Mouse (Mus musculus): ENCODE measurements at regions not wholly inside any gene's neighbourhood (a gene's known extent, or its start where the extent isn't known, plus 50 kb on each side); places are given as distances from the start of the nearest gene placed in this dataset.

- no peak for DNase-seq
Observed at GRCm38 (mm10) chr10:21672171-21672570, 79.2 kb downstream of the 1700020N01Rik start.

GRCm38 (mm10) chr10:21672666-21673065 is 79.7 kb downstream of the 1700020N01Rik start:
- DNase-seq: no peak

- no peak for DNase-seq
Observed at GRCm38 (mm10) chr10:21673831-21674230, 80.9 kb downstream of the 1700020N01Rik start.

DNA sequence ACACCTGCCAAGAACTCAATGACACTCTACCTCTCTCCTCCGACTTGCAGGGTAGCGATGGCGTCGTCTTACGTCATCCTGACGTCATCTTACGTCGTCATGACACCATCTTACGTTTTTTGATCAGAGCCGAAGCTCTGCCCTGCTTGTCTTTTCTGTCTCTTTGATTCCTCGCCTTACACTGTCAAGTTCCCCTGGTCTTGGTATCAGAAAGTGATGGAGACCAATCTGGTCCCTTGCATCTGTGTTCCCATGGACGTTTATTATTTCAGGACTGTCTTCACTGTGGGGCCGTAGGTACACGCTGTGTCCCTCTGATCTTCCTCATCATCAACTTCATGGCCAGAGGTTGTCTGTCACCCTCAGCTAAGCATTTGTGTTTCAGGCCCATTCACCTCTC is 82.8 kb downstream of the 1700020N01Rik start:
- no peak for DNase-seq

DNA sequence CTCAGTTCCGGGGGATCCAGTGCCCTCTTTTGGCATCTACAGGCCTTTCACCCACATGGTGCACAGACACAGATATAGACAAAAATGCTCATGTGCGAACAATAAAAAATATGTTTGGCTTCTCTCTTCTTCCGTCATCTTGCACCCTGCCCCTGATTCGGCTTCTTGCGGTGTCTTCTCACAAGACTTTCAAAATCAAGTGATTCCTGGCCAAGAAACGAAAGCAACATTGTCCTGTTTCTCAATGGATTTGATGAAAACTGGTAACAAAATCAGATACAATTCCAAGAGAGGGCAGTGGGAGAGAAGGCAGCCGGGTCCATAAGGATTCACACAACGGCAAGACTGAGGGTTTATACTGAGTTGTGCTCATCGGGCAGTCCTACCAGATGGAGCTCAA is 85.0 kb downstream of the 1700020N01Rik start:
- no peak for DNase-seq

- DNase-seq: no peak
Observed at GRCm38 (mm10) chr10:21678372-21678771, 85.4 kb downstream of the 1700020N01Rik start.

- DNase-seq: no peak
Observed at GRCm38 (mm10) chr10:21678811-21679451, 86.0 kb downstream of the 1700020N01Rik start.

- DNase-seq: no peak
Observed at GRCm38 (mm10) chr10:21680789-21681188, 87.8 kb downstream of the 1700020N01Rik start.

GRCm38 (mm10) chr10:21684286-21685013 is 91.5 kb downstream of the 1700020N01Rik start:
- DNase-seq: no peak

GRCm38 (mm10) chr10:21685122-21685798 is 92.3 kb downstream of the 1700020N01Rik start:
- peak; percentile 48 for DNase-seq

DNA sequence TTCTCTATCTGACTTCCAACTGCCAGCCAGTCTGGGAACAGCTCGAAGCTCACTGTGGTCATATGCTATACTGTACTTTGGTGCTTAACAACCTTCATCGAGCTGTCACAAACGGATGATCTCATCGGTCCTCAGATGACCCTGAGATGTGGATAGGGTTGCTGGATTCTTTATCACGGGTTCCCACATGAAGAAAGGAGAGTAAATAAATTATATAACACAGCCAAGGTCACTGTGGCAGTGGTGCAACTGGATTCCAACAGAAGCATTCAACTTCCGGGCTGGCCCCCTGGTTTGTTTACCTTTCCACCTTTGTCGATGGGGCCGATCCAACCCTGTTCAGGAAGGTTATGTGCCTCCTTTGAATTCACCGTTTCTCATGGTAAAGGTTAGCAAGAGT is 93.1 kb downstream of the 1700020N01Rik start:
- DNase-seq: no peak

DNA sequence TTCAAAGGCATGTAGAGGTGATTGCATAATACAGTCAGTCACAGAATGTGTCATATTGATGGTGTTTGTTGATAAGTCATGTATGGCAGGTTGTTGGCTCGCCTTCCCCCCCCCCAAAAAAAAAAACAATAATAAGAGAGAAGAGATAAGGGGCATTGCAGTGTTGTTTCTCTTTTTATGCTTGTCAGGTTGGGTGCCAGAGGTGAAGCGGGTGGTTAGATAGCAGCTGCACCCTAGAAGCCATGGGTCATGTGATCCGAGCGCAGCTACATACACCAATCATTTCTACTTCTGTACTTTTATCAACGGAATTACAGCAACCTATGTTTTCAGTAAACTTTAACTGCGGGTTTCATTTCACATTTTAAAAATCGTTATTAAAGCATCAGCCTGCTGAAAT is 94.5 kb downstream of the 1700020N01Rik start:
- no peak for DNase-seq

- no peak for DNase-seq
Observed at GRCm38 (mm10) chr10:21688513-21688912, 95.6 kb downstream of the 1700020N01Rik start.

GRCm38 (mm10) chr10:21689847-21690269 is 96.9 kb downstream of the 1700020N01Rik start:
- no peak for DNase-seq

DNA sequence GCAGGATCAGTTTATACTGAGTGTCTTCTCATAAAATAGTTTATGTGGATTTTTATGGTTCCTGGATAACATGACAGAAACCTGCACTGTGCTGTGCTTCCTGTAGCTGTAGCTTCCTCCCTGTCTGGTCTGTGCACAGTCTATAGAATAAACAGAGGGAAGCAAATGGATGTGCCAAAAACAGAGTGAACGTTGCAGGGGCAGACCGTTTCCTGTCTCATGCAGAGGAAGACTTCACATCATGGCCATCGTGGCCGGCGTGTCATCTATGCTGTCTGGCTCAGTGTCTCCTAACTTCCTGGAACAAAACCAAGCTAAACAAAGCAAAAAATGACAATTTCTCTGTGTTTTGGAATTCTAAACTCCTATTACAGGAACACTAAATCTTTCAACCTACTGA is 102.2 kb downstream of the 1700020N01Rik start:
- DNase-seq: no peak

DNA sequence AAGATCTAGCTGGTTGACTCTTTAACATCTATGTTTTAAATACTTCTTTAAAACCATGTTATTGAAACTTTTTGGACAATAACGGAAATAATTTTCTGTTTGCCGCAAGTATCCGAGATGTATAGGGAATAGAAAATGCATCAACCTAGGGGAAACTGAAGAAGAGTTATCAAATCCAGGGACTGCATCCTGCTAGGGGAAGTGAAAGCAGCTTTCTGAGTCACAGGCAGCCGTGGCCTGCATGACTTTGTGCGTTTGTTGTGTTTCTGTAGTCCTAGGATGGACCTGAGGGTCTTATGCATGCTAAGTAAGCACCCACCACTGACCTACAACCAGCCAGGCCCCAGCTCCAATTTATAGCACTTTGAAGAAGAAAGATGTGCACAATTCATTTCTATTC is 103.7 kb downstream of the 1700020N01Rik start:
- no peak for DNase-seq

DNA sequence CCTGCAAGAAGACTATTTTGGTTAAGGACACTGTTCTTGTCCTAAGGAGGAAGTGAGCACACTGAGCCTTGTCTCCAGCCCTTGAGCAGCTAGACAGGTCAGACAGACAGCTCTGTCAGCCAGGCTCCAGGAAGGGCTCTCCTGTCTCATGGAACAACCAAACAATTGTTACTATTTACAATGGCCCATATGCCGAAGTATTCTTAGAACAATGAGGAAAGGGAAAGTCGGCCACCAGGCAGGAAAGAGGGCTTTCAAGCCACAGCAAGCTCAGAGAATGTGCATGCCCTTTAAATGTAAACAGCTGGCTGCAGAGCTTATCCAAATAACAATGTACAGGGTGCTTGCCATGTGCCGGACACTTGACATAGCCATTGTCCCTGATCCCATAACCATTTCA is 108.6 kb downstream of the 1700020N01Rik start:
- DNase-seq: no peak

- DNase-seq: no peak
Observed at GRCm38 (mm10) chr10:21702134-21702533, 109.2 kb downstream of the 1700020N01Rik start.

- no peak for DNase-seq
Observed at GRCm38 (mm10) chr10:21711866-21712265, 118.9 kb downstream of the 1700020N01Rik start.

DNA sequence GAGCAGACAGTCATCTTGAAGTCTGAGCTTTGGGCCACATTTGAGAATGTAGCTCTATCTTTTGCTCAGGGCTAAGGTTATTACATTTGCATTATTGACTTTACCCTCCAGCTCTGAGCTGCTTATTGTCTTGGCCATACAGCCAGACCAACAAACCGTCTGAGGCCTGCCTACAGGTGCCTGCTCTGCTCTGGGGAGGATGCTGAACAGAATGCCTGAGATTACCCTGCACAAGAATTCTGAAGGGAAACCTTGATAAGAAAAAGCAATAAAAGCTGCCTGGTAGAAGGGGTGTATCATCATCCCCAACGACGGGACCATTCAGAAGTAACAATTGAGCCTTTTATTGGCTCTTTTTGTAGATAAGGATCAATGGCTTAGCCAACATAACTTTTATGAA is 119.9 kb downstream of the 1700020N01Rik start:
- no peak for DNase-seq

GRCm38 (mm10) chr10:21715436-21715835 is 122.5 kb downstream of the 1700020N01Rik start:
- no peak for DNase-seq

DNA sequence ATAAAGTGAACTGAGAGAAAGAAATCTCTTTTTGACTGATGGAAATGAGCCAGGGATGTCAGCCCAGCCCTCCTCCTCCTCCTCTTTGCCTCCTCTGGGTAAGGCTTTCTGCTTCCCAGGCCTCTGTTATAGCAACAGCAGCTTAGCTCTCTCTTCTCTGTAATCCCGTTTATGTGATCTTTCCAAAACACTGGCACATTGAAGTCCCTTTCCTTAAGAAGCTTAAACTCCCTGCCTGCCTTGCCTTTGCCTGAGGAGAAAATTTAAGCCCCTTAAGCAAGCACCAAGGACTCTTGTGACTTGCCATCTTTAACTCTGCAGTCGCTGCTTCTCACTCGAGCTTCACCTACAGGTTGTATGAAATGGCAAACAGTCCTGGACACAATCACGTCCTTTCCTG is 125.2 kb downstream of the 1700020N01Rik start:
- no peak for DNase-seq

- DNase-seq: no peak
Observed at GRCm38 (mm10) chr10:21724351-21724750, 131.4 kb downstream of the 1700020N01Rik start.

- no peak for DNase-seq
Observed at GRCm38 (mm10) chr10:21724999-21725398, 132.1 kb downstream of the 1700020N01Rik start.

Data from right cerebral cortex, postnatal 4 days (tissue).